Comparison of ENCODE assay signal across 7 mouse cellular contexts in genomic region chr13:36733989-36734690, GRCm38 (mm10). TPM values are rescaled to one million over a fixed set of nuclear protein-coding genes. Genes with fewer than 3 reads are reported as not detected.
DNase-seq lines count a peak whose midpoint lies in the region; ATAC-seq and TF ChIP-seq lines count a peak whose summit lies in the region.

No protein-coding gene starts in this region.

- H3K9me3 ChIP-seq in hindbrain, embryonic 15.5 days, result no peaks in the 10 kb centered on the region
- no peaks in the 10 kb centered on the region for H3K9me3 ChIP-seq in midbrain, embryonic 14.5 days (ENCODE audit: control insufficient read depth, low read length)

- no peak for DNase-seq in testis, postnatal 10 days (ENCODE audit: low spot score)
- DNase-seq in embryo, embryonic 10 days (ENCODE audit: low spot score), result peak; percentile 51
- DNase-seq in midbrain, embryonic 14.5 days, result peak; percentile 73
- no peak for DNase-seq in c-Kit-positive CD71-positive TER-119-positive erythroid progenitor cells, embryonic 14.5 days (ENCODE audit: low spot score)
- DNase-seq in lung, postnatal 36 days, result no peak

- no peaks in the 10 kb centered on the region for H3K36me3 ChIP-seq in testis, adult 2 months (ENCODE audit: control insufficient read depth, insufficient read depth, low read length)
- H3K36me3 ChIP-seq in hindbrain, embryonic 15.5 days, result no peaks in the 10 kb centered on the region
- H3K36me3 ChIP-seq in midbrain, embryonic 14.5 days (ENCODE audit: control insufficient read depth, insufficient read depth, low read length), result no peaks in the 10 kb centered on the region

- H3K4me1 ChIP-seq in testis, adult 2 months (ENCODE audit: control insufficient read depth, insufficient read depth, low read length), result peaks cover 10% of the 10 kb centered on the region
- peaks cover 21% of the 10 kb centered on the region for H3K4me1 ChIP-seq in hindbrain, embryonic 15.5 days (replicated peaks)
- H3K4me1 ChIP-seq in midbrain, embryonic 14.5 days (ENCODE audit: control insufficient read depth, insufficient read depth, low read length), result peaks cover 4% of the 10 kb centered on the region; the same call in 1 of the 2 replicates

- under 1% methylated on average over 26 of the region's 26 CpGs for WGBS in hindbrain, embryonic 15.5 days
- under 1% methylated on average over 26 of the region's 26 CpGs for WGBS in midbrain, embryonic 14.5 days

- no peak for TF ChIP-seq CTCF in testis, adult 2 months (IDR thresholded peaks at IDR 0.05; ENCODE audit: control insufficient read depth, insufficient read depth, insufficient replicate concordance, low read depth, low read length)

- H3K4me3 ChIP-seq in testis, adult 2 months (ENCODE audit: control insufficient read depth, low read depth, low read length), result peak overlapping the region; percentile 45
- H3K4me3 ChIP-seq in hindbrain, embryonic 15.5 days, result peak overlapping the region; percentile 46
- peak overlapping the region; percentile 56 for H3K4me3 ChIP-seq in midbrain, embryonic 14.5 days (replicated peaks; ENCODE audit: low read depth, low read length)

- peaks cover 5% of the 10 kb centered on the region for H3K27me3 ChIP-seq in testis, adult 2 months (ENCODE audit: control insufficient read depth, insufficient read depth, low read length)
- H3K27me3 ChIP-seq in hindbrain, embryonic 15.5 days, result peaks cover 32% of the 10 kb centered on the region
- peaks cover 25% of the 10 kb centered on the region for H3K27me3 ChIP-seq in midbrain, embryonic 14.5 days (ENCODE audit: control insufficient read depth, insufficient read depth, low read length)

- peak overlapping the region; percentile 64 for H3K9ac ChIP-seq in hindbrain, embryonic 15.5 days
- peak overlapping the region; percentile 84 for H3K9ac ChIP-seq in midbrain, embryonic 14.5 days (replicated peaks; ENCODE audit: low read length)

- no peak overlapping the region for H3K27ac ChIP-seq in testis, adult 2 months (ENCODE audit: control insufficient read depth, insufficient read depth, low read depth, low read length)
- peak overlapping the region; percentile 95 for H3K27ac ChIP-seq in hindbrain, embryonic 15.5 days (replicated peaks)
- H3K27ac ChIP-seq in midbrain, embryonic 14.5 days (replicated peaks; ENCODE audit: low read depth, low read length), result peak overlapping the region; percentile 96

- H3K4me2 ChIP-seq in hindbrain, embryonic 15.5 days, result peak overlapping the region; percentile 72
- H3K4me2 ChIP-seq in midbrain, embryonic 14.5 days (ENCODE audit: low read length), result peak overlapping the region; percentile 76

- peak; percentile 10 for ATAC-seq in hindbrain, embryonic 15.5 days (ENCODE audit: low FRiP score, low read depth)
- ATAC-seq in midbrain, embryonic 14.5 days (ENCODE audit: low FRiP score, low TSS enrichment), result peak; percentile 15; the same call in 1 of the 2 replicates

- no peak for TF ChIP-seq POLR2A in testis, adult 2 months (IDR thresholded peaks at IDR 0.05; ENCODE audit: control insufficient read depth, low read depth, low read length)

RNA-seq across cellular contexts. Expression of gene Nrn1, which starts 0.8 kb away (rescaled TPM):
- 1.1 and 1.8 TPM in 2 replicates for polyA plus RNA-seq in testis, adult 2 months (2012; rRNA removed)
- polyA plus RNA-seq in hindbrain, embryonic 15.5 days (2015; fragmentation: Nextera tagmentation; extraction: Ambion mirVana), result 76.0 and 78.5 TPM in 2 replicates
- 80.6 and 81.1 TPM in 2 replicates for polyA plus RNA-seq in midbrain, embryonic 14.5 days (2014; fragmentation: Nextera tagmentation; extraction: Ambion mirVana)

Comparison
In these comparisons a context has a peak if more than half of its experiments do, and no peak if none do; other contexts are left out.
1. DNase-seq: peak in embryo, embryonic 10 days (single experiment) and midbrain, embryonic 14.5 days (single experiment); none in testis, postnatal 10 days (single experiment), c-Kit-positive CD71-positive TER-119-positive erythroid progenitor cells, embryonic 14.5 days (single experiment) and lung, postnatal 36 days (single experiment).
2. RNA of gene Nrn1, which starts 0.8 kb away (polyA plus RNA-seq): 80.6 to 81.1 TPM in midbrain, embryonic 14.5 days and 76.0 to 78.5 TPM in hindbrain, embryonic 15.5 days; 1.1 to 1.8 TPM in testis, adult 2 months; every median in the first group is over 10 times any median in the second.
3. Peak in every context shown above with its lines, with median percentiles within 50 percentile points of each other: H3K4me3 ChIP-seq.